Mouse (Mus musculus) embryonic facial prominence, embryonic 13.5 days (tissue): ENCODE results near the gene Btnl9. TPM values are rescaled to one million over a fixed set of nuclear protein-coding genes. Genes with fewer than 3 reads are reported as not detected.
A peak's percentile ranks its signal among the peaks of the same experiment; 100 is the strongest.

Source experiments
- ATAC-seq: fragments of 200-750 bp; cut with Nextera tagmentation; 2 replicates; pipeline ENCODE4 v1.8.0; 2017; ENCODE audit warnings: low read depth; ENCODE audit not compliant: insufficient number of reproducible peaks, insufficient read depth, low FRiP score, low TSS enrichment
- H3K27ac ChIP-seq: fragments of 300-500 bp; sonication (generic); 2 replicates; pipeline ENCODE4 v1.5.1; 2015; ENCODE audit warnings: moderate library complexity, mild to moderate bottlenecking, inconsistent platforms
- H3K27me3 ChIP-seq: fragments of 300-500 bp; sonication (generic); 2 replicates; pipeline ENCODE4 v1.6.1; 2015; ENCODE audit warnings: mild to moderate bottlenecking, inconsistent platforms
- H3K36me3 ChIP-seq: fragments of 300-500 bp; sonication (generic); 2 replicates; pipeline ENCODE4 v1.6.1; 2015; ENCODE audit warnings: mild to moderate bottlenecking, inconsistent platforms
- H3K4me1 ChIP-seq: fragments of 300-500 bp; sonication (generic); 2 replicates; pipeline ENCODE4 v1.6.1; 2015; ENCODE audit warnings: inconsistent platforms
- H3K4me2 ChIP-seq: fragments of 300-500 bp; sonication (generic); 2 replicates; pipeline ENCODE4 v1.6.1; 2015; ENCODE audit warnings: moderate library complexity, mild to moderate bottlenecking, inconsistent platforms
- H3K4me3 ChIP-seq: fragments of 300-500 bp; sonication (generic); 2 replicates; pipeline ENCODE4 v1.5.1; 2015; ENCODE audit warnings: mild to moderate bottlenecking, inconsistent platforms
- H3K9ac ChIP-seq: fragments of 300-500 bp; sonication (generic); 2 replicates; pipeline ENCODE4 v1.6.1; 2015; ENCODE audit warnings: mild to moderate bottlenecking, inconsistent platforms
- H3K9me3 ChIP-seq: fragments of 300-500 bp; sonication (generic); 2 replicates; pipeline ENCODE4 v1.6.1; 2016; ENCODE audit warnings: inconsistent platforms
- WGBS: fragments of 180-500 bp; shearing (Covaris S2); methylation state at CpG from one replicate; pipeline ENCODE4 v1.1.7; 2015; ENCODE audit warnings: mixed read lengths; 5-methylcytosine and 5-hydroxymethylcytosine counted together
- polyA plus RNA-seq: library from polyadenylated mRNA; unstranded; fragments of >200 nt; fragmentation: Nextera tagmentation; extraction: Ambion mirVana; gene quantifications from 2 replicates; pipeline ENCODE4 v1.2.1, GENCODE M21; 2015

Gene Btnl9
- polyA plus RNA-seq, 1 experiment from 2014 or later = 0.51 TPM

- no peaks in the 10 kb centered on the region for H3K4me1 ChIP-seq
- H3K9me3 ChIP-seq = no peaks in the 10 kb centered on the region
- H3K4me2 ChIP-seq = no peak overlapping the region
- H3K4me3 ChIP-seq = no peak overlapping the region
- no peak for ATAC-seq
- no peaks in the 10 kb centered on the region for H3K36me3 ChIP-seq
- H3K9ac ChIP-seq = no peak overlapping the region
- no peak overlapping the region for H3K27ac ChIP-seq
- WGBS = 83% methylated on average over 8 of the region's 8 CpGs
- peaks cover 8% of the 10 kb centered on the region for H3K27me3 ChIP-seq
These were observed 11.6 kb downstream of the Btnl9 start for GRCm38 (mm10) chr11:49175345-49175744.

GRCm38 (mm10) chr11:49170576-49170975 is 16.4 kb downstream of the Btnl9 start:
- H3K4me1 ChIP-seq = peaks cover 8% of the 10 kb centered on the region
- ATAC-seq = no peak
- H3K4me3 ChIP-seq = no peak overlapping the region
- H3K27ac ChIP-seq = no peak overlapping the region
- H3K4me2 ChIP-seq = no peak overlapping the region
- peaks cover 37% of the 10 kb centered on the region for H3K27me3 ChIP-seq
- WGBS = 90% methylated on average over 4 of the region's 4 CpGs
- H3K9me3 ChIP-seq = 0 out of 2 replicates have a peak, but pooled peaks cover 6% of the 10 kb centered on the region
- no peak overlapping the region for H3K9ac ChIP-seq
- no peaks in the 10 kb centered on the region for H3K36me3 ChIP-seq

- H3K9ac ChIP-seq = peak overlapping the region; percentile 51; the same call in 1 of the 2 replicates
- H3K36me3 ChIP-seq = no peaks in the 10 kb centered on the region
- H3K27me3 ChIP-seq = peaks cover 37% of the 10 kb centered on the region
- WGBS = 5% methylated on average over 50 of the region's 50 CpGs
- peaks cover 8% of the 10 kb centered on the region for H3K4me1 ChIP-seq
- no peak overlapping the region for H3K27ac ChIP-seq
- H3K4me3 ChIP-seq = peak overlapping the region; percentile 41
- 0 out of 2 replicates have a peak, but pooled peaks cover 6% of the 10 kb centered on the region for H3K9me3 ChIP-seq
- no peak for ATAC-seq
- H3K4me2 ChIP-seq = peak overlapping the region; percentile 75
These were observed 17.9 kb downstream of the Btnl9 start for GRCm38 (mm10) chr11:49168839-49169611.

GRCm38 (mm10) chr11:49156821-49157814 is 29.8 kb downstream of the Btnl9 start:
- H3K36me3 ChIP-seq = no peaks in the 10 kb centered on the region
- no peak overlapping the region for H3K27ac ChIP-seq
- ATAC-seq = no peak
- H3K4me2 ChIP-seq = no peak overlapping the region
- H3K4me1 ChIP-seq = no peaks in the 10 kb centered on the region
- H3K4me3 ChIP-seq = no peak overlapping the region
- H3K9ac ChIP-seq = no peak overlapping the region
- no peaks in the 10 kb centered on the region for H3K27me3 ChIP-seq
- no peaks in the 10 kb centered on the region for H3K9me3 ChIP-seq
- 87% methylated on average over 2 of the region's 2 CpGs for WGBS

GRCm38 (mm10) chr11:49154077-49154476 is 32.9 kb downstream of the Btnl9 start, which contains the start of gene Olfr1394:
Olfr1394 (plus strand) TSS chr11:49154377.
- no peak within 1 kb of the TSS for H3K4me3 ChIP-seq
- H3K27me3 ChIP-seq = no peaks in the 10 kb centered on the region
- no peaks in the 10 kb centered on the region for H3K36me3 ChIP-seq
- H3K9ac ChIP-seq = no peak within 1 kb of the TSS
- WGBS = 84% methylated on average over 1 of the region's 1 CpGs
- ATAC-seq = no peak
- H3K4me1 ChIP-seq = no peaks in the 10 kb centered on the region
- H3K9me3 ChIP-seq = no peaks in the 10 kb centered on the region
- no peak within 1 kb of the TSS for H3K27ac ChIP-seq
- no peak within 1 kb of the TSS for H3K4me2 ChIP-seq

- Histone ChIP-seq H3K27me3 (no peaks in the 10 kb centered on the region), H3K4me3 (no peak within 1 kb of the TSS), H3K4me2 (no peak within 1 kb of the TSS), H3K9ac (no peak within 1 kb of the TSS), H3K27ac (no peak within 1 kb of the TSS), H3K4me1 (no peaks in the 10 kb centered on the region), H3K9me3 (no peaks in the 10 kb centered on the region), H3K36me3 (no peaks in the 10 kb centered on the region)
- no peak for ATAC-seq
- WGBS = 84% methylated on average over 6 of the region's 6 CpGs
These were observed 45.0 kb downstream of the Btnl9 start, which contains the start of gene Olfr1395 for GRCm38 (mm10) chr11:49141974-49142373. Olfr1395 (plus strand) TSS chr11:49142274.

GRCm38 (mm10) chr11:49124169-49124568 is 62.8 kb downstream of the Btnl9 start:
- Histone ChIP-seq H3K4me2 (no peak overlapping the region), H3K9ac (no peak overlapping the region), H3K36me3 (no peaks in the 10 kb centered on the region), H3K4me3 (no peak overlapping the region), H3K4me1 (no peaks in the 10 kb centered on the region), H3K9me3 (no peaks in the 10 kb centered on the region), H3K27me3 (no peaks in the 10 kb centered on the region), H3K27ac (no peak overlapping the region)
- WGBS = 89% methylated on average over 2 of the region's 2 CpGs
- no peak for ATAC-seq

GRCm38 (mm10) chr11:49119635-49120034 is 67.3 kb downstream of the Btnl9 start:
- Histone ChIP-seq H3K36me3 (no peaks in the 10 kb centered on the region), H3K27me3 (no peaks in the 10 kb centered on the region), H3K27ac (no peak overlapping the region), H3K9me3 (no peaks in the 10 kb centered on the region), H3K4me1 (no peaks in the 10 kb centered on the region), H3K4me3 (no peak overlapping the region), H3K4me2 (no peak overlapping the region), H3K9ac (no peak overlapping the region)
- WGBS = 78% methylated on average over 3 of the region's 3 CpGs
- no peak for ATAC-seq

Other genes starting within 250 kb of the Btnl9 start
- gene Psme2b, start 241.0 kb downstream of the Btnl9 start, polyA plus RNA-seq = 2.1 and 9.1 TPM in 2 replicates
- gene Olfr56, start 208.3 kb downstream of the Btnl9 start, polyA plus RNA-seq = not detected in 2 replicates
- 0.29 and 0.48 TPM in 2 replicates for gene 9930111J21Rik1, start 207.8 kb downstream of the Btnl9 start, polyA plus RNA-seq
- gene Gm12185, start 194.9 kb downstream of the Btnl9 start, polyA plus RNA-seq = 0.07 TPM in 1 of 2 replicates, not detected in the other
- gene Tgtp1, start 193.0 kb downstream of the Btnl9 start, polyA plus RNA-seq = not detected in 2 replicates
- 0.20 and 0.61 TPM in 2 replicates for gene 9930111J21Rik2, start 135.9 kb downstream of the Btnl9 start, polyA plus RNA-seq
- gene Tgtp2, start 123.0 kb downstream of the Btnl9 start, polyA plus RNA-seq = 0.11 and 0.30 TPM in 2 replicates
- 0.72 and 1.8 TPM in 2 replicates for gene Ifi47, start 110.6 kb downstream of the Btnl9 start, polyA plus RNA-seq
- 0.07 TPM in 1 of 2 replicates, not detected in the other for gene Olfr1396, start 72.3 kb downstream of the Btnl9 start, polyA plus RNA-seq
- 0.08 TPM in 1 of 2 replicates, not detected in the other for gene Olfr1395, start 44.9 kb downstream of the Btnl9 start, polyA plus RNA-seq
- not detected in 2 replicates for gene Olfr1394, start 32.8 kb downstream of the Btnl9 start, polyA plus RNA-seq
- gene Zfp62, start 16.1 kb upstream of the Btnl9 start, polyA plus RNA-seq = 41.7 and 46.5 TPM in 2 replicates
- 53.5 and 56.7 TPM in 2 replicates for gene Mgat1, start 57.0 kb upstream of the Btnl9 start, polyA plus RNA-seq
- not detected in 2 replicates for gene Olfr1393, start 91.1 kb upstream of the Btnl9 start, polyA plus RNA-seq
- not detected in 2 replicates for gene Olfr1392, start 98.1 kb upstream of the Btnl9 start, polyA plus RNA-seq
- not detected in 2 replicates for gene Olfr10, start 117.6 kb upstream of the Btnl9 start, polyA plus RNA-seq
- gene Olfr1391, start 135.6 kb upstream of the Btnl9 start, polyA plus RNA-seq = 0.10 TPM in 1 of 2 replicates, not detected in the other
- not detected in 2 replicates for gene Olfr1390, start 148.0 kb upstream of the Btnl9 start, polyA plus RNA-seq
- gene Olfr1389, start 235.9 kb upstream of the Btnl9 start, polyA plus RNA-seq = 0.17 TPM in 1 of 2 replicates, not detected in the other
- gene Olfr1388, start 249.5 kb upstream of the Btnl9 start, polyA plus RNA-seq = 0.11 TPM in 2 replicates